Mouse (Mus musculus) heart, postnatal 0 days (tissue): Measurements from ENCODE around the gene Pigv. TPM values are rescaled to one million over a fixed set of nuclear protein-coding genes. Genes with fewer than 3 reads are reported as not detected.

Experiments
- ATAC-seq: fragments of 200-750 bp; cut with Nextera tagmentation; 2 replicates; pipeline ENCODE4 v1.8.0; 2017; ENCODE audit warnings: low read depth, moderate number of reproducible peaks, moderate library complexity; ENCODE audit not compliant: insufficient read depth
- DNase-seq: peaks from one replicate; pipeline ENCODE4 v3.0.0-alpha.2; 2016; ENCODE audit warnings: low spot score
- H3K27ac ChIP-seq: fragments of 300-500 bp; sonication (generic); 2 replicates; pipeline ENCODE4 v1.5.1; 2014; ENCODE audit warnings: low read depth, mild to moderate bottlenecking
- H3K27me3 ChIP-seq: fragments of 300-500 bp; sonication (generic); 2 replicates; pipeline ENCODE4 v1.6.1; 2014; ENCODE audit warnings: low read length, mixed read lengths; ENCODE audit not compliant: control insufficient read depth, insufficient read depth
- H3K36me3 ChIP-seq: fragments of 300-500 bp; sonication (generic); replicated peaks from 2 replicates; pipeline ENCODE4 v1.6.1; 2014; ENCODE audit warnings: low read length, mixed read lengths; ENCODE audit not compliant: control insufficient read depth, insufficient read depth
- H3K4me1 ChIP-seq: fragments of 300-500 bp; sonication (generic); 2 replicates; pipeline ENCODE4 v1.6.1; 2014; ENCODE audit warnings: antibody characterized with exemption; ENCODE audit not compliant: control insufficient read depth, insufficient read depth
- H3K4me2 ChIP-seq: fragments of 300-500 bp; sonication (generic); 2 replicates; pipeline ENCODE4 v1.6.1; 2014; ENCODE audit warnings: low read depth, mild to moderate bottlenecking, low read length, moderate library complexity
- H3K4me3 ChIP-seq: fragments of 300-500 bp; sonication (generic); 2 replicates; pipeline ENCODE4 v1.5.1; 2014; ENCODE audit warnings: low read depth, low read length
- H3K9ac ChIP-seq: fragments of 300-500 bp; sonication (generic); replicated peaks from 2 replicates; pipeline ENCODE4 v1.6.1; 2014; ENCODE audit warnings: low read depth, low read length, mixed read lengths
- H3K9me3 ChIP-seq: fragments of 300-500 bp; sonication (generic); replicated peaks from 2 replicates; pipeline ENCODE4 v1.6.1; 2016; ENCODE audit warnings: low read length; ENCODE audit not compliant: control insufficient read depth
- CTCF ChIP-seq: IDR thresholded peaks from 2 replicates; pipeline ENCODE4 v1.5.1; 2016; ENCODE audit warnings: antibody characterized with exemption, control low read depth, low read depth
- EP300 ChIP-seq: IDR thresholded peaks from 2 replicates; pipeline ENCODE4 v1.6.1; 2016; ENCODE audit warnings: antibody characterized with exemption, low read depth
- WGBS: fragments of 180-500 bp; shearing (Covaris S2); extraction: QIAGEN DNeasy Blood & Tissue Kit; methylation state at CpG from one replicate; pipeline ENCODE4 v1.1.7; 2014; 5-methylcytosine and 5-hydroxymethylcytosine counted together
- polyA plus RNA-seq: library from polyadenylated mRNA; unstranded; fragments of >200 nt; fragmentation: Nextera tagmentation; extraction: Ambion mirVana; gene quantifications from 2 replicates; pipeline ENCODE4 v1.2.1, GENCODE M21; 2015
- total RNA-seq: library from RNA; depleted of rRNA; stranded (reverse); fragments of >200 nt; gene quantifications from 2 replicates; pipeline ENCODE4 v1.2.3, GENCODE M21; 2014; ENCODE audit warnings: low replicate concordance

Gene Pigv
- total and polyA plus RNA-seq, 2 experiments from 2014 or later: 13.5 to 13.7 TPM

GRCm38 (mm10) chr4:133707464-133707863 lies 35.0 kb upstream of the Pigv start:
- Histone ChIP-seq H3K27ac (peak overlapping the region; percentile 82), H3K9me3 (no peaks in the 10 kb centered on the region), H3K36me3 (peaks cover 31% of the 10 kb centered on the region), H3K4me1 (peaks cover 47% of the 10 kb centered on the region), H3K4me2 (peak overlapping the region; percentile 39; the same call in 1 of the 2 replicates), H3K4me3 (no peak overlapping the region), H3K9ac (no peak overlapping the region), H3K27me3 (no peaks in the 10 kb centered on the region)
- TF ChIP-seq EP300 (no peak), CTCF (no peak)
- 32% methylated on average over 1 of the region's 1 CpGs for WGBS
- ATAC-seq (no peak), DNase-seq (no peak)

GRCm38 (mm10) chr4:133706956-133707355 lies 34.5 kb upstream of the Pigv start:
- peaks cover 52% of the 10 kb centered on the region for H3K4me1 ChIP-seq
- no peaks in the 10 kb centered on the region for H3K27me3 ChIP-seq
- no peak overlapping the region for H3K4me3 ChIP-seq
- no peak overlapping the region for H3K9ac ChIP-seq
- WGBS: under 1% methylated on average over 8 of the region's 8 CpGs
- no peak for TF ChIP-seq EP300
- TF ChIP-seq CTCF: no peak
- H3K36me3 ChIP-seq: peaks cover 31% of the 10 kb centered on the region
- H3K27ac ChIP-seq: peak overlapping the region; percentile 82
- peak; percentile 79 for ATAC-seq
- no peaks in the 10 kb centered on the region for H3K9me3 ChIP-seq
- peak; percentile 76 for DNase-seq
- peak overlapping the region; percentile 39 for H3K4me2 ChIP-seq

GRCm38 (mm10) chr4:133705062-133705461 lies 32.6 kb upstream of the Pigv start:
- H3K4me1 ChIP-seq: peaks cover 68% of the 10 kb centered on the region
- DNase-seq (no peak), ATAC-seq (no peak)
- H3K4me3 ChIP-seq: no peak overlapping the region
- no peak overlapping the region for H3K27ac ChIP-seq
- no peaks in the 10 kb centered on the region for H3K27me3 ChIP-seq
- WGBS: 67% methylated on average over 4 of the region's 4 CpGs
- H3K4me2 ChIP-seq: no peak overlapping the region
- TF ChIP-seq CTCF (no peak), EP300 (no peak)
- H3K9me3 ChIP-seq: no peaks in the 10 kb centered on the region
- H3K9ac ChIP-seq: no peak overlapping the region
- H3K36me3 ChIP-seq: peaks cover 17% of the 10 kb centered on the region

DNA sequence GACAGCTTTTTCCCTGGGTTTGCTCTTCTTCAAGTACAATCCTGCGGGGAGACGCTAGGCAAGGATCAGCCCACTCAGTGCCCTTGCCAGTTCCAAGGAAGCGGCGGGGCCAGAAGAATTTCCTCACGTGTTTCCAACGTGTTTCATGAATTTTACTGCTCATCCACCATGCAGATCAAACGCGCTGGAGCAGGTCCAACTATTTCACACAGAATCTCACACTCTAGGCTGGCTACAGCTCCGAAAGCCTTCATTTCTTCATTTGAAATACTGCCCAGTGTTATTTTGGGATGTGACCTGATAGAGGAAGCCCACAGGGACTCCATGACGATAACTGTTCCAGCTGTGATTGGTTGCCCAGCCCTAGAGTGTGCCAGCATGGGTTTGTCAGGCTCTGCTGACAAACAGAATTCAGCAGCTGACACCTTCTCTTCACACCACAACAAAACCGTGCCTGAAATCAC lies 28.5 kb upstream of the Pigv start:
- DNase-seq (peak; percentile 95), ATAC-seq (peak; percentile 99)
- Histone ChIP-seq H3K36me3 (peaks cover 40% of the 10 kb centered on the region), H3K4me1 (peaks cover 45% of the 10 kb centered on the region), H3K9ac (no peak overlapping the region), H3K9me3 (no peaks in the 10 kb centered on the region), H3K27ac (peak overlapping the region; percentile 83), H3K4me2 (peak overlapping the region; percentile 45), H3K4me3 (0 out of 2 replicates have a peak overlapping the region, but pooled peaks have one; percentile 4), H3K27me3 (no peaks in the 10 kb centered on the region)
- TF ChIP-seq CTCF: no peak
- TF ChIP-seq EP300: peak; percentile 90
- 19% methylated on average over 11 of the region's 11 CpGs for WGBS

GRCm38 (mm10) chr4:133695363-133695762 lies 22.9 kb upstream of the Pigv start:
- Histone ChIP-seq H3K4me2 (no peak overlapping the region), H3K9me3 (no peaks in the 10 kb centered on the region), H3K9ac (no peak overlapping the region), H3K4me1 (peaks cover 15% of the 10 kb centered on the region), H3K27me3 (no peaks in the 10 kb centered on the region), H3K36me3 (peaks cover 83% of the 10 kb centered on the region), H3K4me3 (no peak overlapping the region), H3K27ac (no peak overlapping the region)
- ATAC-seq (no peak), DNase-seq (no peak)
- TF ChIP-seq EP300 (no peak), CTCF (no peak; the same call in 1 of the 2 replicates)
- 74% methylated on average over 3 of the region's 3 CpGs for WGBS

GRCm38 (mm10) chr4:133690252-133690651 lies 17.8 kb upstream of the Pigv start:
- H3K36me3 ChIP-seq: peaks cover 100% of the 10 kb centered on the region
- peak; percentile 50; the same call in 1 of the 2 replicates for TF ChIP-seq EP300
- no peak for TF ChIP-seq CTCF

More at GRCm38 (mm10) chr4:133690252-133690651, 17.8 kb upstream of the Pigv start:
- Histone ChIP-seq H3K9me3 (no peaks in the 10 kb centered on the region), H3K4me3 (no peak overlapping the region), H3K9ac (no peak overlapping the region), H3K4me1 (peaks cover 22% of the 10 kb centered on the region), H3K4me2 (no peak overlapping the region), H3K27ac (peak overlapping the region; percentile 8; the same call in 1 of the 2 replicates), H3K27me3 (no peaks in the 10 kb centered on the region)
- ATAC-seq: peak; percentile 69; the same call in 1 of the 2 replicates
- peak; percentile 52 for DNase-seq
- WGBS: 8% methylated on average over 5 of the region's 5 CpGs
